In genomic region chr4:103922431-103922931, GRCm38 (mm10) we compare ENCODE assay signal across 13 mouse cellular contexts.
A peak's percentile ranks its signal among the peaks of the same experiment; 100 is the strongest.
DNase-seq lines count a peak whose midpoint lies in the region; ATAC-seq and TF ChIP-seq lines count a peak whose summit lies in the region.
"Had no signal": no experiment of that assay in that cellular context is flagged by ENCODE, and none has a peak within 500 bp of the region (broad histone marks: within the 10 kb centered on the region; RNA-seq: fewer than 3 reads in every experiment).

No protein-coding gene starts in this region.

- no peak overlapping the region for H3K4me2 ChIP-seq in heart, embryonic 11.5 days
- H3K4me2 ChIP-seq in forebrain, postnatal 0 days (ENCODE audit: low read depth): no peak overlapping the region
- H3K4me2 ChIP-seq: heart, embryonic 12.5 days; midbrain, embryonic 12.5 days had no signal

- WGBS in heart, embryonic 11.5 days (ENCODE audit: insufficient replicate concordance): 55% methylated on average over 3 of the region's 3 CpGs
- WGBS in forebrain, postnatal 0 days: 25% methylated on average over 3 of the region's 3 CpGs
- WGBS in embryonic facial prominence, embryonic 10.5 days: 57% methylated on average over 3 of the region's 3 CpGs

- no peak for TF ChIP-seq CTCF in forebrain, postnatal 0 days (IDR thresholded peaks at IDR 0.05; ENCODE audit: low read depth)

- no peak overlapping the region for H3K27ac ChIP-seq in heart, embryonic 11.5 days (ENCODE audit: low read depth, low read length)
- 0 out of 2 replicates have a peak overlapping the region, but pooled peaks have one; percentile 5 for H3K27ac ChIP-seq in forebrain, postnatal 0 days (ENCODE audit: low read depth, low read length)
- H3K27ac ChIP-seq in embryonic facial prominence, embryonic 10.5 days (replicated peaks): no peak overlapping the region
- H3K27ac ChIP-seq: liver, embryonic 14.5 days; midbrain, embryonic 12.5 days had no signal

- DNase-seq in heart, adult 11 months: peak; percentile 72
- DNase-seq in Muller cell, postnatal 12 days (ENCODE audit: inconsistent ontology term): peak; percentile 37
- peak; percentile 35 for DNase-seq in cerebellum, adult 9-11 months
- DNase-seq in forebrain, postnatal 0 days: peak; percentile 41
- no peak for DNase-seq in adrenal gland, adult 8-10 months
- no peak for DNase-seq in embryonic facial prominence, embryonic 10.5 days (ENCODE audit: low spot score)
- DNase-seq in ovary, postnatal 36 days (ENCODE audit: low spot score): no peak
- DNase-seq: gastrocnemius, postnatal 14 days; thymus, postnatal 36 days had no signal

- no peak overlapping the region for H3K4me3 ChIP-seq in heart, embryonic 11.5 days (ENCODE audit: low read depth, low read length)
- H3K4me3 ChIP-seq in forebrain, postnatal 0 days (ENCODE audit: low read depth, low read length): no peak overlapping the region
- H3K4me3 ChIP-seq in embryonic facial prominence, embryonic 10.5 days: no peak overlapping the region
- H3K4me3 ChIP-seq: heart, embryonic 12.5 days; midbrain, embryonic 12.5 days had no signal

- no peaks in the 10 kb centered on the region for H3K27me3 ChIP-seq in heart, embryonic 11.5 days (ENCODE audit: control insufficient read depth, insufficient read depth, low read length)
- no peaks in the 10 kb centered on the region for H3K27me3 ChIP-seq in forebrain, postnatal 0 days (ENCODE audit: insufficient read depth, low read length)
- H3K27me3 ChIP-seq in embryonic facial prominence, embryonic 10.5 days (replicated peaks; ENCODE audit: low read depth, poor library complexity, severe bottlenecking): no peaks in the 10 kb centered on the region
- H3K27me3 ChIP-seq: heart, embryonic 12.5 days; midbrain, embryonic 12.5 days had no signal

- H3K9me3 ChIP-seq in heart, embryonic 11.5 days (replicated peaks; ENCODE audit: control insufficient read depth, low read length): no peaks in the 10 kb centered on the region
- H3K9me3 ChIP-seq in forebrain, postnatal 0 days (ENCODE audit: low read length): no peaks in the 10 kb centered on the region
- H3K9me3 ChIP-seq in embryonic facial prominence, embryonic 10.5 days: no peaks in the 10 kb centered on the region
- H3K9me3 ChIP-seq: heart, embryonic 12.5 days; midbrain, embryonic 12.5 days had no signal

- H3K4me1 ChIP-seq in heart, embryonic 11.5 days (ENCODE audit: control insufficient read depth, insufficient read depth, low read length): no peaks in the 10 kb centered on the region
- H3K4me1 ChIP-seq in forebrain, postnatal 0 days (ENCODE audit: insufficient read depth): peaks cover 9% of the 10 kb centered on the region; the same call in 1 of the 2 replicates
- H3K4me1 ChIP-seq in embryonic facial prominence, embryonic 10.5 days: peaks cover 16% of the 10 kb centered on the region
- H3K4me1 ChIP-seq: heart, embryonic 12.5 days had no signal

- no peak overlapping the region for H3K9ac ChIP-seq in heart, embryonic 11.5 days (ENCODE audit: low read depth, low read length)
- H3K9ac ChIP-seq in forebrain, postnatal 0 days: no peak overlapping the region
- H3K9ac ChIP-seq: heart, embryonic 12.5 days; liver, embryonic 14.5 days; midbrain, embryonic 12.5 days had no signal

- no peak for ATAC-seq in heart, embryonic 11.5 days (replicated peaks; ENCODE audit: insufficient number of reproducible peaks, low FRiP score, low TSS enrichment)
- ATAC-seq in forebrain, postnatal 0 days: peak; percentile 84

- no peaks in the 10 kb centered on the region for H3K36me3 ChIP-seq in heart, embryonic 11.5 days (ENCODE audit: control insufficient read depth, insufficient read depth, low read length)
- no peaks in the 10 kb centered on the region for H3K36me3 ChIP-seq in forebrain, postnatal 0 days (ENCODE audit: insufficient read depth)
- H3K36me3 ChIP-seq in embryonic facial prominence, embryonic 10.5 days (replicated peaks): no peaks in the 10 kb centered on the region
- H3K36me3 ChIP-seq: heart, embryonic 12.5 days; midbrain, embryonic 12.5 days had no signal

Comparison
In these comparisons a context has a peak if more than half of its experiments do, and no peak if none do; other contexts are left out.
1. DNase-seq: peak in heart, adult 11 months (single experiment), Muller cell, postnatal 12 days (single experiment), cerebellum, adult 9-11 months (single experiment) and forebrain, postnatal 0 days (single experiment); none in adrenal gland, adult 8-10 months (single experiment), embryonic facial prominence, embryonic 10.5 days (single experiment) and ovary, postnatal 36 days (single experiment).